Mouse (Mus musculus) brown adipose tissue, adult 24 weeks (tissue): ENCODE data around the gene Fbln7. TPM values are rescaled to one million over a fixed set of nuclear protein-coding genes. Genes with fewer than 3 reads are reported as not detected.

Experiments used
- H3K27ac ChIP-seq: fragments of 200-500 bp; replicated peaks from 2 replicates; pipeline ENCODE4 v1.5.1; 2012; ENCODE audit warnings: low read depth, mild to moderate bottlenecking, low read length
- H3K4me1 ChIP-seq: fragments of 200-500 bp; 2 replicates; pipeline ENCODE4 v1.6.1; 2012; ENCODE audit warnings: low read length, mixed read lengths; ENCODE audit not compliant: control insufficient read depth, insufficient read depth, insufficient read length
- H3K4me3 ChIP-seq: fragments of 200-500 bp; 2 replicates; pipeline ENCODE4 v1.5.1; 2012; ENCODE audit warnings: low read depth, mild to moderate bottlenecking, low read length, moderate library complexity; ENCODE audit not compliant: insufficient read depth
- polyA plus RNA-seq: library from polyadenylated mRNA; stranded (reverse); fragments of >200 nt; gene quantifications from 2 replicates; pipeline ENCODE4 v1.2.4, GENCODE M21; 2012; ENCODE audit not compliant: missing spikeins, insufficient read depth, insufficient read length

Gene Fbln7
- polyA plus RNA-seq, 1 experiment = 1.7 TPM

DNA sequence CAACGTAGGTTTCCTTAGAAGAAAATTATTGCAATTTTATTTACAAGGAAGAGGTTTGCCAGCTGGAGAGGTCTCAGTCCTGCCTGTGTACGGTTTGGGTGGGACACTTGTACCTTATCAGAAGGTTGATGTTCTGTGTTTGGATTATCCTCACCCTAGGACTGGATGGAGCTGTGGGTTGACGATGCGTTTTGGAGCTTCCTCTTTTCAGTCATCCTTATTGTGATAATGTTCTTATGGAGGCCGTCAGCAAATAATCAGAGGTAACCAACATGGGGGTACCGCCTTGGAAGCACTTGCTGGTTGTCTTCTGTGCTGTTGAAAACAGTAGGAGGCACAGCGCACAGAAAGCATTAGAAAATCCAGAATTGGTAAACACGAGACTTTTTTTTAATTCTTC, 20.3 kb upstream of the Fbln7 start:
- Histone ChIP-seq H3K4me1 (no peaks in the 10 kb centered on the region), H3K27ac (no peak overlapping the region), H3K4me3 (no peak overlapping the region)

DNA sequence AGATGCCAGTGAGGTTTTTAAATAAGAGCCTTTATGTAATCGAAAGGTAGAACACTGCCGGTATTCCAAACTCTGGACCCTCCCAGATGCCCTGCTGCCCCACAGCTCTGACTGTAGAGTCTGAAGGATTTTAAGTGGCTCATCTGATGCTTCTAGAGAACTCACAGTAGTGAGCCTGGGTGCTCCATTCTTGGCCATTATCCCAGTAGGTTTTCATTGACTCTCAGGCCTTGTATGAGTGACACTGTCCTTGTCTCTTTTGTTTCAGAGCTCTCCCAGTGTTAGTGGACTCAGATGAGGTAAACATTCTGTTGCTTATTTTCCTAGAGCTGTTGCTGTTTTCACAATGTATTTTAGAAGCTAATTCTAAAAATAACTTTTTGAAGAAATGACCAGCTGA, 12.7 kb upstream of the Fbln7 start:
- H3K4me1 ChIP-seq = no peaks in the 10 kb centered on the region
- no peak overlapping the region for H3K4me3 ChIP-seq
- H3K27ac ChIP-seq = no peak overlapping the region

DNA sequence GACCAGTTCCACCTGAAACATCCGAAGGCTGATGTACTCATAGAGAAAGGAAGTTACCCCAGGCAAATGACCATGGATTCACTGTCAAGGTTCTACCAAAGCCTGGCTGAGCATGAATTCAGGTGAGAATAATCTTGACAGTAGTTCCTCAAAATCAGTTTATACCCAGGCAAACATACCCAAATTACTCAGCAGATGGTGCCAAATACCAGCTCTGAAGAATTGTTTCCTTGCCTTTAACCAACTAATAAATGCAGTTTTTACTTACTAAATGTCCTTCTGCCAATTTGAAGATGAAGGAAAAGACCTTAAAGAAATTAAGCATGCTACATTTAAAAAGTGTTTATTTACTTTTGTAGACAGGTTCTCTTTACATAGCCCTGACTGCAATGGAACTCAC, 6.1 kb upstream of the Fbln7 start:
- Histone ChIP-seq H3K4me3 (no peak overlapping the region), H3K4me1 (no peaks in the 10 kb centered on the region), H3K27ac (no peak overlapping the region)

DNA sequence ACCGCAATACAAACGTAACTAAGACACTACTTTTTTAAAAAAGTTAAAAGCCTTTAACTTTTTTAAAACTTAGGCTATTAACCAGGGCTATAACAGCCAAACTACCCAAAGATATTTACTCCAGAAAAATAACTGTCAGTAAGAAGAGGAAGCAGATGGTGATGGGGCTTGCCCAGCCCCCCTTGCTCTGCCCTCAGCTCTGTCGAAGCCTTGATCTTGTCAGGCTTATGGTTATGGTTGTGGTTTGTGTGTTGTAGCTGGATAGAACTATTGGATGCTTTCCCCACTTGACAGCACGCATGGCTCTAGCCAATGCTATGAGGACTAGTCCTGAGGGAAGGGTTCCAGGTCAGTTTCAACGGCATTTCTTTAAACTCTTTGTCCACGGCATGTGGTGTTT, 3.8 kb upstream of the Fbln7 start:
- Histone ChIP-seq H3K4me1 (no peaks in the 10 kb centered on the region), H3K27ac (no peak overlapping the region), H3K4me3 (no peak overlapping the region)

DNA sequence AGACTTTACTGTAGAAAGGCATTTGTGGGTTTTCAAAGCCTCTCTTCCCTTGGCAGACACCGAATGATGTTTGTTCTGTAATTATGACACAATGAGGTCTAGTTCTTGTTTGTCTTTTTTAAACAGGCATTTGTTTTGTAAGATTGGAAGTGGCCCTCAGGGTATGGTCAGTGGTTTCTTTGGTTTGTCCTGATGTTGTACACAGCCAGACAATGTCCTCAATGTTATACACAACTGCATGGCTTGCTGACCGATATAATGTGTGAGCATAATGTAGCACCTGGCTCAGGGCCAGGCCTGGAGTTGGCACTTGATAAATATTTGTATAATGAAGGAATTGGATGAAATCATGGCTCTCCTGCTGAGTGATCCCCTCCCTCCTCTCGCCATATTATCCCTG, 2.9 kb upstream of the Fbln7 start:
- Histone ChIP-seq H3K27ac (no peak overlapping the region), H3K4me1 (no peaks in the 10 kb centered on the region), H3K4me3 (no peak overlapping the region)

DNA sequence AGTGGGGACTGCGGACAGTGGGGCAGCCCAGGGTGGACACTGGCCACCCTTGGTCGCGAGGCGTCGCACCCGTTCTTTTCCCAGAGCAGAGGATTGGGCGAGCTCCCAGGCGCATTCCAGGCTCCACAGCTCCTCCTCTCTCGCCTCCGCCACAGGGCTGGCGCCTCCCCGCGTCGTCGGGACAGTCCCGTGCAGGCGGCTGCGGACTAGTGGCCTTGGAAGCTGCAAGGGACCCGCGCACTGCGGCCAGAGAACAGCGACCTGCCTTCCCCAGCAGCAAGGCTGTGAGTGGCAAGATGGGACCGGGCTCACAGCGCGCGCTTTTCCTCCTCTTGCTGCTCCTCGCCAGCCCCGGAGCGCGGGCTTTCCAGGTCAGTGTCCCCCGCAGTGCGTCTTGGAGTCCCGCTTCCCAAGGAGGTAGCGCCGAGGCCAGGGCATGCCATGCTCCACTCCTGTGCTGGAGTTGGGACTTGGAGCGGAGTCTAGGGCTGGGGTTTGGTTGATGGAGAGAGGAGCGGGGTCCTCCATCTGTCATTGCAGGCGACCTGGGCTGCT, 1.1 kb downstream of the Fbln7 start:
- H3K4me1 ChIP-seq = no peaks in the 10 kb centered on the region
- H3K27ac ChIP-seq = no peak overlapping the region
- peak overlapping the region; percentile 26 for H3K4me3 ChIP-seq

DNA sequence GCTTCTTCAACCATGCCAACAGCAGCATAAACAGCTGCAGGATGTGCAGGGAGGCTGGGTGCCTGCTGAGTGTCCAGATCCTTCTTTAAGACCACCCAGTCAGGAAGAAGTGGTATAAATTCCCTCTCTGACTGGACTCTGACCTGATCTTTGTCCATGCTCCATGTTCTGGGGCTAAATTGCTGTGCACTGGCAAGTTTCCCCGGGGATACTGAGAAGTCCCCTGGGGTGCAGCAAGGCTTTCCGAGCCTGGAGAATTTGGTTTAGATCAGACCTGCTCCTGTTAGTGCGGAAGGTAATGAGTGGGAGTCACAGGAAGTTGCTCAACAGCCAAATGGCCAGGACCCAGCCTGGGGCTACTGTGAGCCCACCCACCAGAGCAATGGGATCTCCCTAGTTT, 2.3 kb downstream of the Fbln7 start:
- H3K4me1 ChIP-seq = no peaks in the 10 kb centered on the region
- no peak overlapping the region for H3K27ac ChIP-seq
- H3K4me3 ChIP-seq = no peak overlapping the region

DNA sequence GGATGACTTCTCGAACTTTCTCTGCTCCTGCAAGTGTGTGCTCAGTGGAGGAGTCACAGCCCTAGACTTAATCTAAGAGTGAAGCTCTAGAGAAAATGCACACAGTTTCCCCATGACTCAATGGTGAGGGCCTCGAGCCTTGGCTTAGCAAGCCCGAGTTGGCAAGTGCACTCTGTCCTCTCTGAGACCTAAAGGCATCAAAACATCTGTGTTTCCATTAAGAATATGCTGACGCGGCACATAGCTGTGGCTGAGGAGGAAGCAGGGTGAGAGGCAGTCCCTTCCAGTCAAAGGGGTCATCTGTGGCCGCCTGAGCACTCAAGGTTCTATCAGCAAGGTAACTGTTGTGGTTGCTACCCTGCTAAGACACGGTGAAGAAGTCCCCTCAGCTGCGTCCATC, 8.9 kb downstream of the Fbln7 start:
- H3K27ac ChIP-seq = no peak overlapping the region
- H3K4me3 ChIP-seq = no peak overlapping the region
- H3K4me1 ChIP-seq = no peaks in the 10 kb centered on the region

DNA sequence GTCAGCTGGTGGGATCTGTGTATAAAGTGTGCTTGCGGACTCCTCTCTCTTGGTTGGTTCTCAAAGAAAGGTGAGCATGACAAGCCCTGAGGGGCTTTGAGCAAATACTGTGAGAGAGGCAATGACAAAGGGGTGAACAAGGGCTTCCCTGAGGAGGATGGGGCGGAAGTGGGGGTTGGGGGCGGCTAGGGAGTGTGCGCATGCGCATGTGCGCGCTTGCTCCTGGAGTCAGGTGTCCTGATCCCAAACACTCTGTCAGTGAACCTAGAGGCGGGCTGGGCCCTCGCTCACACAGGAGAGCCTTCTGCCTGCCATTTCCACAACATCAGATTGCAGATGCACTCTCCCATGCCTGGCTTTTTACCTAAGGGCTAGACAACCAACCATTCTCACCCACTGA, 9.5 kb downstream of the Fbln7 start:
- no peaks in the 10 kb centered on the region for H3K4me1 ChIP-seq
- H3K27ac ChIP-seq = no peak overlapping the region
- no peak overlapping the region for H3K4me3 ChIP-seq

DNA sequence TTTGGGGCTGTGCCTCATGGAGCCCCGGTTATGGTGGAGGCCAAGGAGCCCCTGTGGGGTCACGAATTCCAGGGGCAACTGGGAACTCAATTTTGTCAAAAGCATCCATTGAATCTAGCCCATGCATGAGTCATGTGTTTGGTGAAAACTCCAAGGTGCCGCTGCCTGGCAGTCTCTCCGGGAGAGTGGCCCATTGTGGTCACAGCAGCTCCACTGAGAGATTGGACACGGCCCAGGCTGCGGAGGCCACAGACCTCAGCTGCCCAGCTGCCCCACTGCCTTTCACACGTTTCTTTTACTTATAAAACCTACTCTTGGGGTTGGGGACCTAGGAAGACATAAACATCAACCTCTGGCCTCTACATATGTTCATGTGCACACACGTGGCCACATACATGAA, 12.7 kb downstream of the Fbln7 start:
- no peak overlapping the region for H3K27ac ChIP-seq
- no peaks in the 10 kb centered on the region for H3K4me1 ChIP-seq
- no peak overlapping the region for H3K4me3 ChIP-seq

DNA sequence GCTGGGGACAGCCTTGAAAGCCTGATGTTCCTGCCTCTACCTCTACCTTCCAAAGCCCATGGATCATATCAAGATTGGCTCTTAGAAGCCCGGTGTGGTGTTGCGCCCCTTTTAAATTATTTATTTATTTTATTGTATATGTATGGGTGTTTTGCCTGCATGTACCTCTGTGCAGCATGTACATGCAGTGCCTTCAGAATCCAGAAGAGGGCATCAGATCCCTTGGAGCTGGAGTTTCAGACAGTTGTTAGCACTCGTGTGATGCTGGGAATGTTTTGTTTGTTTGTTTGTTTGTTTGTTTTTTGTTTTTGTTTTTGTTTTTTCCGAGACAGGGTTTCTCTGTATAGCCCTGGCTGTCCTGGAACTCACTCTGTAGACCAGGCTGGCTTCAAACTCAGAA, 18.5 kb downstream of the Fbln7 start:
- H3K4me1 ChIP-seq = no peaks in the 10 kb centered on the region
- no peak overlapping the region for H3K27ac ChIP-seq
- no peak overlapping the region for H3K4me3 ChIP-seq

DNA sequence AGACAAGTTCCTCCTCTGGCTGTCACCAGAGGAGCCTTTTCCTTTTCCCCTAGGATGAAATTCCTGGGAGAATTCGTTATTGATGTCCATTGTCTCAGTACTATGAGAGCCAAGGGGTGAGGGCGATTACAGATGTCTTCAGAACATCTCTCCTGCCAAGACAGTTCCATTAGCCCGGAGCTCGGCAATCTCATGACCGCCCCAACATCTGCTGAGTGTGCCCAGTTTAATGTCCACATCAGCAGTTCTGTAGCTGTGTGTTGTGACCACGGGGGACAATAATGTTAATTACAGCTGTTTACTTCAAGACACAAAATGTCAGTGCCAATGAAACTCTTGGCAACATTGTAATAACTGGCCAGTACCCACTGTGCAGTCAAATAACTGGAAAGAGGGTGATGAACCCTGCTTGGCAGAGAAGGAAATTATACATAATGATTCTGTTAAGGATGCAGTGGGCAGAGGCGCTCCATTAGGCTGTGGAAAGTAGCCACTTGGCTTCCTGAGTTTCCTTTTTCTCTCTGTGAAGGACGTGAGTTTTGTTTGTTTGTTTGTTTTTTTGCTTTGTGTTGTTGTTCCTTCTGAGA, 22.5 kb downstream of the Fbln7 start:
- Histone ChIP-seq H3K4me1 (no peaks in the 10 kb centered on the region), H3K27ac (no peak overlapping the region)

DNA sequence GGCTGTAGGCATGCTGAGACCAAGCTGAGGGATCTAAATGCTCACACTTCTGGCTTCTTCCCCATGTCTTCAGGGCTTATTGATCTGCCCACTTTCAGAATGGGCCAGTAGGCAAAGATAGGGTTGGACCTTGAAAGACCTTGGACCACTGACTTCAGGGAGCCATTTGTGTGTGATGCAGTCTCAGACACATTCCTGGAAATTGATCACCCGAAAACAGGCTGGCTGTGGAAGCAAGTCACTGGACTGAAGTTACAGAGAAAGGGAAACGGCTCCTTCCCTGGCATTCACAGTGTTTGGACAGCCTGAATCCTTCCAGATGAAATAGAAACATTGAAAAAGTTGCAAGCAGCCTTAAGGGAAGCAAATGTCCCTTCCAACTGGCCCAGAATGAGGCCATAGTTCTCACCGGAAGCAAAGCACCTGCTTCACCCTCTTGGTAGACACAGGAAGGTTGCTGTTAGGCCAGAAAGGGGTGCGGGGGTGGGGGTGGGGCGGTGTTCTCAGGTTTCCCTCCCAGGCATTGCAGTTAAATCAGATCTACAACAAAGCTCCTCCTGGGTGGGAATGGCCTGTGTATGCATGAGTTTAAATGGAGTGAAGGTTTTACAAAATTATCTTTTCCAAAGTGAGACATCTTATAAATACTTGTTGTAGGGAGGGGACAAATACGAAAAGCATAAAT, 25.2 kb downstream of the Fbln7 start:
- no peak overlapping the region for H3K4me3 ChIP-seq
- no peaks in the 10 kb centered on the region for H3K4me1 ChIP-seq
- no peak overlapping the region for H3K27ac ChIP-seq

More for the DNA sequence above, 22.5 kb downstream of the Fbln7 start:
- H3K4me3 ChIP-seq = no peak overlapping the region

DNA sequence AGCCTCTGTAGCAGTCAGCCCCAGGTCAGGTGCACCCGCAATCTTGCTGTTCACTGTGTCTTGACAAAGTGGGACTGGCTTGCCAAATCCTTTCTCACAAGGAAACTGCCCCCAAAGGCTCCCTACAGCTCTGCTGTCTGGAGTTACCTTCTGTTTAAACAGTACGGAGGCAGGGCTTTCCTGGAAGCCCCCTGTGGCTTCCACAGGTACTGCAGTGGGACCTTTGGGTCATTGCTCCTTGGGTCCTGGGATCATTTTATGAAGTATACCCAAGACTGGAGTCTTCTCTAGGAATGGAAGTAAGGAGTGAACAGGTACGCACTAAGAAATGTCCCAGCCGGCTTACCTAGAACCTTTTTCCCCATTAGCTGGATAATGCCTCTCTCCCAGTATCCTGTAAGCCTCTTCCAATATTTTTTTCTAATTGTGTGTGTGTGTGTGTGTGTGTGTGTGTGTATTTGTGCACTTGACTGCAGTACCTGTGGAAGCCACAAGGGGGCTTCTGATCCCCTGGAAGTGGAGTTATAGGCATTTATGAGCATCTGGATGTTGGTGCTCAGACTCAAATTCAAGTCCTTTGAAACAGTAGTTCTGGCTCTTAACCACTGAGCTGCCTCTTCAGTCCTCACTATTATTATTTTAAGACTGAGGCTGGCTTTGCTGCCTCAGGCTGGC, 28.0 kb downstream of the Fbln7 start:
- Histone ChIP-seq H3K27ac (no peak overlapping the region), H3K4me3 (no peak overlapping the region)

DNA sequence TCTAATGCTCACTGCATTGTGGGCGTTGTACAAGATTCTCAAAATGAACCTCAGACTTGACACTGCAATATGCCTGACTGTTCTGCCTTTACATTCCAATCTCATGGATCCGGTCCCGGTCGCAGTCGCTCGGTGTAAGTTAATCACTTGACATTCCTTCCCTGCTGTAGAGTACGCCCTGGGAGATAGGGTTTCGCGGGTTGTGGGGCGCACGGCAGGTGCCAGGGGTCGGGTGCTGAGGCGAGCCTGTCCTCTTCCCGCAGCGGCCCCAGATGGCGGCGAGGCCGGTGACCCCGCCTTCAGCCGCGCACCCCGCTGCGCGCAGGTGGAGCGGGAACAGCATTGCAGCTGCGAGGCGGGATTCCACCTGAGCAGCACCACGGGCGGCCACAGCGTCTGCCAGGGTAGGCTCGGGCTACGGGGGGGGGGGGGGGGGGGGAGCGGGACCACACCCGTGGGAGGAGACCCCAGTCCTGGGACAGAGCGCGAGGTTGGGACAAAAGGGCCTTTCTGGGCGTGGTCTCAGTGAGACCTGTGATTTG, 29.5 kb downstream of the Fbln7 start:
- Histone ChIP-seq H3K4me3 (no peak overlapping the region), H3K4me1 (no peaks in the 10 kb centered on the region)

More for the DNA sequence above, 28.0 kb downstream of the Fbln7 start:
- no peaks in the 10 kb centered on the region for H3K4me1 ChIP-seq

More for the DNA sequence above, 29.5 kb downstream of the Fbln7 start:
- H3K27ac ChIP-seq = no peak overlapping the region
